Mouse (Mus musculus): ENCODE data around the gene Slc3a1. TPM values are rescaled to one million over a fixed set of nuclear protein-coding genes. Genes with fewer than 3 reads are reported as not detected.

Gene Slc3a1
- polyA plus RNA-seq, 1 experiment from 2014 or later, result 1.0 TPM

DNA sequence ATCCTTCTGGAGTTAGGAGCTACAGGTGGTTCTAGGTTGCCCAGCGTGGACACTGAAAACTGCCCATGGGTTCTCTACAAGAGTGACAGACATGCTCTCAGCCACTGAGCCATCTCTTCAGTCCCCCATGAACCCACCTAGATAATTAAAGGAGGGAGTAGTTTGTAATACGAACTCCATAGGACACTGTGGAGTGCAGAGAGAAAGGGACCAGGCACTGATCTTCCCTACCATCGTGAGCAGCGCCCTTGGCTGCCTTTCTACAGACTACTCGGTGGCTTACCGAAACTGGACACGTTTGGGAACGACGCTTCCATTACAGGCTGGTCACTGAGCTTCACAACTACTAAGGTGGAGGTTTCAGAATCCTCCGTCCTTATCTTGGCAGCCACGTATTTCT, 52.6 kb downstream of the Slc3a1 start:
- DNase-seq (ENCODE audit: low spot score), result no peak
- Histone ChIP-seq H3K4me3 (ENCODE audit: low read depth, low read length) (no peak overlapping the region), H3K4me1 (replicated peaks; ENCODE audit: control insufficient read depth, insufficient read depth) (no peaks in the 10 kb centered on the region), H3K9ac (ENCODE audit: low read length) (no peak overlapping the region), H3K36me3 (ENCODE audit: control insufficient read depth, insufficient read depth, low read length) (peaks cover 13% of the 10 kb centered on the region), H3K27ac (replicated peaks) (no peak overlapping the region), H3K27me3 (ENCODE audit: control insufficient read depth, insufficient read depth, low read length) (no peaks in the 10 kb centered on the region), H3K4me2 (replicated peaks; ENCODE audit: low read depth) (no peak overlapping the region), H3K9me3 (ENCODE audit: control insufficient read depth, low read length) (no peaks in the 10 kb centered on the region)
- WGBS, result 91% methylated on average over 11 of the region's 11 CpGs
- TF ChIP-seq CTCF (IDR thresholded peaks at IDR 0.05; ENCODE audit: low read depth), result no peak
- no peak for TF ChIP-seq EP300 (optimal IDR thresholded peaks at IDR 0.05)
- no peak for ATAC-seq (ENCODE audit: low FRiP score, low TSS enrichment)

GRCm38 (mm10) chr17:85085335-85085734, 57.2 kb downstream of the Slc3a1 start:
- no peak for TF ChIP-seq EP300 (optimal IDR thresholded peaks at IDR 0.05)
- no peak for TF ChIP-seq CTCF (IDR thresholded peaks at IDR 0.05; ENCODE audit: low read depth)
- DNase-seq (ENCODE audit: low spot score), result no peak
- no peaks in the 10 kb centered on the region for H3K4me1 ChIP-seq (replicated peaks; ENCODE audit: control insufficient read depth, insufficient read depth)
- H3K9me3 ChIP-seq (ENCODE audit: control insufficient read depth, low read length), result no peaks in the 10 kb centered on the region
- H3K36me3 ChIP-seq (ENCODE audit: control insufficient read depth, insufficient read depth, low read length), result peaks cover 7% of the 10 kb centered on the region
- H3K27me3 ChIP-seq (ENCODE audit: control insufficient read depth, insufficient read depth, low read length), result no peaks in the 10 kb centered on the region
- no peak overlapping the region for H3K4me3 ChIP-seq (ENCODE audit: low read depth, low read length)
- H3K9ac ChIP-seq (ENCODE audit: low read length), result no peak overlapping the region
- H3K4me2 ChIP-seq (replicated peaks; ENCODE audit: low read depth), result no peak overlapping the region
- no peak overlapping the region for H3K27ac ChIP-seq (replicated peaks)
- no peak for ATAC-seq (ENCODE audit: low FRiP score, low TSS enrichment)
- 77% methylated on average over 2 of the region's 2 CpGs for WGBS

GRCm38 (mm10) chr17:85086501-85086900, 58.3 kb downstream of the Slc3a1 start:
- Histone ChIP-seq H3K27me3 (ENCODE audit: control insufficient read depth, insufficient read depth, low read length) (no peaks in the 10 kb centered on the region), H3K27ac (replicated peaks) (no peak overlapping the region), H3K4me1 (replicated peaks; ENCODE audit: control insufficient read depth, insufficient read depth) (no peaks in the 10 kb centered on the region), H3K4me2 (replicated peaks; ENCODE audit: low read depth) (no peak overlapping the region), H3K9me3 (ENCODE audit: control insufficient read depth, low read length) (no peaks in the 10 kb centered on the region), H3K4me3 (ENCODE audit: low read depth, low read length) (no peak overlapping the region), H3K36me3 (ENCODE audit: control insufficient read depth, insufficient read depth, low read length) (no peaks in the 10 kb centered on the region), H3K9ac (ENCODE audit: low read length) (no peak overlapping the region)
- no peak for DNase-seq (ENCODE audit: low spot score)
- 87% methylated on average over 1 of the region's 1 CpGs for WGBS
- no peak for TF ChIP-seq CTCF (IDR thresholded peaks at IDR 0.05; ENCODE audit: low read depth)
- TF ChIP-seq EP300 (optimal IDR thresholded peaks at IDR 0.05), result no peak
- no peak for ATAC-seq (ENCODE audit: low FRiP score, low TSS enrichment)

GRCm38 (mm10) chr17:85087591-85087990, 59.4 kb downstream of the Slc3a1 start:
- Histone ChIP-seq H3K4me3 (ENCODE audit: low read depth, low read length) (no peak overlapping the region), H3K9me3 (ENCODE audit: control insufficient read depth, low read length) (no peaks in the 10 kb centered on the region), H3K27ac (replicated peaks) (no peak overlapping the region), H3K36me3 (ENCODE audit: control insufficient read depth, insufficient read depth, low read length) (no peaks in the 10 kb centered on the region), H3K27me3 (ENCODE audit: control insufficient read depth, insufficient read depth, low read length) (no peaks in the 10 kb centered on the region), H3K4me2 (replicated peaks; ENCODE audit: low read depth) (no peak overlapping the region), H3K4me1 (replicated peaks; ENCODE audit: control insufficient read depth, insufficient read depth) (no peaks in the 10 kb centered on the region), H3K9ac (ENCODE audit: low read length) (no peak overlapping the region)
- DNase-seq (ENCODE audit: low spot score), result no peak
- TF ChIP-seq EP300 (optimal IDR thresholded peaks at IDR 0.05) (no peak), CTCF (IDR thresholded peaks at IDR 0.05; ENCODE audit: low read depth) (no peak)
- WGBS, result 89% methylated on average over 5 of the region's 5 CpGs
- ATAC-seq (ENCODE audit: low FRiP score, low TSS enrichment), result no peak

DNA sequence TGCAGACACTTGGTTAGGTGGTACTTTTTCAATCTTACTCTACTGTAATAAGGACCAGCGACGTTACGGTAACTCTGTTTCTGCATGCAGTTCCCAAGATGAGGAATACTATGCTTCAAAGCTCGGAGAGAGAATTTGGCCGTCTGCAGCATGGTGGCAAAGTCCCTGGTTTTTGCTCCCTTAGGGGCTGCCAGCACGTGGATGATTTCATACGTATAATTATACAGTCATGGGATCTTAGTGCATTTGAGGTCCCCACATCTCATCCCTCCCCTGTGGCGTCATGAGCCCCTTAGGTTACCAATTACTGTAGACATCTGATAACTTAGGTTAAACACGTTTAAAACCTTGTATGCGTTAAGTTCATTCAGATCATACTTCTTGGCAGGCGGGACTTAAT, 60.2 kb downstream of the Slc3a1 start:
- Histone ChIP-seq H3K4me3 (ENCODE audit: low read depth, low read length) (no peak overlapping the region), H3K9ac (ENCODE audit: low read length) (no peak overlapping the region), H3K36me3 (ENCODE audit: control insufficient read depth, insufficient read depth, low read length) (no peaks in the 10 kb centered on the region), H3K4me1 (replicated peaks; ENCODE audit: control insufficient read depth, insufficient read depth) (no peaks in the 10 kb centered on the region), H3K27me3 (ENCODE audit: control insufficient read depth, insufficient read depth, low read length) (no peaks in the 10 kb centered on the region), H3K9me3 (ENCODE audit: control insufficient read depth, low read length) (no peaks in the 10 kb centered on the region), H3K27ac (replicated peaks) (no peak overlapping the region), H3K4me2 (replicated peaks; ENCODE audit: low read depth) (no peak overlapping the region)
- DNase-seq (ENCODE audit: low spot score), result no peak
- WGBS, result 80% methylated on average over 11 of the region's 11 CpGs
- no peak for ATAC-seq (ENCODE audit: low FRiP score, low TSS enrichment)
- TF ChIP-seq CTCF (IDR thresholded peaks at IDR 0.05; ENCODE audit: low read depth), result no peak
- no peak for TF ChIP-seq EP300 (optimal IDR thresholded peaks at IDR 0.05)

DNA sequence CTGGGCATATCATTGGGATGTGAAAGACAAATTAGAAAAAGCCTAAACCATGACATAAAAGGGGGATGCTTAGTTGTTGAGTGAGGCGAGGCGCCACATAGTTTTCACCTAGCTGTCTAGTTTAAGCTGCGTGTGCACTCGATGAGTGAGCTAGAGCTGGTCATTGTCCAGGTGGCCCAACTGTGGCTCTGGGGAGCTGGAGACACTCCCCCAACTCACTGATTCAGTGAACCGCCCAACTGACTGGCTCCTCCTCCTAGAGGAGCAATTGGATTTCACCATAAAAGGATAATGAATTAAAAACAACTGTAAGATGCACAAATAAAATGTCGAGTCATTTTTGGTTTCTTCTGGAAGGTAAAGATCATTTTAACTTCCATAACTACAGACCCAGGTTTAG, 60.8 kb downstream of the Slc3a1 start:
- no peak for DNase-seq (ENCODE audit: low spot score)
- TF ChIP-seq CTCF (IDR thresholded peaks at IDR 0.05; ENCODE audit: low read depth) (no peak), EP300 (optimal IDR thresholded peaks at IDR 0.05) (no peak)
- Histone ChIP-seq H3K9me3 (ENCODE audit: control insufficient read depth, low read length) (no peaks in the 10 kb centered on the region), H3K4me3 (ENCODE audit: low read depth, low read length) (peak overlapping the region; percentile 88; the same call in 1 of the 2 replicates), H3K27ac (replicated peaks) (no peak overlapping the region), H3K4me1 (replicated peaks; ENCODE audit: control insufficient read depth, insufficient read depth) (no peaks in the 10 kb centered on the region), H3K9ac (ENCODE audit: low read length) (no peak overlapping the region), H3K36me3 (ENCODE audit: control insufficient read depth, insufficient read depth, low read length) (no peaks in the 10 kb centered on the region), H3K27me3 (ENCODE audit: control insufficient read depth, insufficient read depth, low read length) (no peaks in the 10 kb centered on the region), H3K4me2 (replicated peaks; ENCODE audit: low read depth) (peak overlapping the region; percentile 86; the same call in 1 of the 2 replicates)
- WGBS, result 41% methylated on average over 6 of the region's 6 CpGs
- no peak for ATAC-seq (ENCODE audit: low FRiP score, low TSS enrichment)

All from stomach, postnatal 0 days (tissue).